Mouse (Mus musculus) cerebellum, postnatal 4 days (tissue): ENCODE measurements around the gene Rnf130.

ENCODE experiments used
- DNase-seq, 2 experiments: peaks; one replicate each; pipeline ENCODE4 v3.0.0; 2022; ENCODE audit warnings: low spot score in 2 of 2, mixed read lengths in 1 of 2

The Rnf130 gene

DNA sequence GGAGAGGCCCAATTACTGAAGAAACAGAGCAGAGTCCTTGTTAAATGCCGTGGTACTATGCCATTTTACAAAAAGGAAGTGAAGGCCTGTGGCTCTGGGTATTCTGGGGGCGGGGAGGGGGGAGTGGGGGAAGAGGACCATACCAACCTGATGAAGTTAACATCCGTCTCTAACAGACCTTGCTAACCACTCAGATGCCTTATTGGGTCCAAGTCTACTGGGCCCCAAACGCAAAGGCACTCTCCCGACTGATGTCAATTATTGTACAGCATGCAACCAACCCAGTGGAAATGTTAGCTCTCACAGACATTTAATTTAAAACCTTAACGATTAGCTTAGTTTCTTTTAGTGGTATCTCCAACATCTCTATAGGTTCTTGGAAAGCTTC lies 707 bp upstream of the Rnf130 start:
- no peak for DNase-seq

DNA sequence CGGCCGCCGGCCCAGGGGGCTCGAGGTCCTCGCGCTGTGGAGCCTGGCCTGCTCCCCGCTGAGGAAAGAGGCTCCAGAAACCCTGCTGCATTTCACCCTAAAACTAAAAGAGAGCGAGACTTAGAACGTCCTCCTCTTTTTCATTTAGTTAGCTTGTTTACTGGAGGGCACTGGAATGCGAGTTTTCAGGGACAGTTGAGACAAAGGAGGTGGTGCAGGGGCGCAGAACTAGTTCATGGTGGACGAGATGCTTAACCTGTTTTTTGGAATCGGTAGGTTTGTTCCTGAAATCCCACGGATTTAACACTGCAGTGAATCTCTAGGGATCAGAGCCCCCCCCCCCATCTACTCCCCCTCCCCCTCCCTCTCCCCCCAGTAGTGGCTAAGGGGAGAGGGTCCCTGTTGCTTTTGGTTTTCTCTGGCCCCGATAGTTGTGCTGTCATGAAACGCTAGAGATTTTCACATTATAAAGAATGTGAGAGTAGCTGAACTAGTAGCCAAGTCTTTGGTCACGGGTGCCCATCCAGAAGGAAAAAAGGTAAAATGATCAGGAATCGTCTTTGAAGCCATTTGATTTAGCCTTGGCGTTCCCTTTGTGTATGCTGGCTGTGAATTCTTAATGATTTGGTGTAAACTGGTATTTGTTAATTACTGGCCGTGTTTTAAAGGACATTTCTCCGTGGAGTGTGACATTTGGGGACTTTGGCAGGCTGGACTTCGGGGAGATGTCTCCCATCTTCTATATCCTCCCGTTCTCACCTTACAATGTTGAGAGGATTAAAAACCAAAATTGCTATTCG lies 775 bp downstream of the Rnf130 start:
- DNase-seq: no peak

DNA sequence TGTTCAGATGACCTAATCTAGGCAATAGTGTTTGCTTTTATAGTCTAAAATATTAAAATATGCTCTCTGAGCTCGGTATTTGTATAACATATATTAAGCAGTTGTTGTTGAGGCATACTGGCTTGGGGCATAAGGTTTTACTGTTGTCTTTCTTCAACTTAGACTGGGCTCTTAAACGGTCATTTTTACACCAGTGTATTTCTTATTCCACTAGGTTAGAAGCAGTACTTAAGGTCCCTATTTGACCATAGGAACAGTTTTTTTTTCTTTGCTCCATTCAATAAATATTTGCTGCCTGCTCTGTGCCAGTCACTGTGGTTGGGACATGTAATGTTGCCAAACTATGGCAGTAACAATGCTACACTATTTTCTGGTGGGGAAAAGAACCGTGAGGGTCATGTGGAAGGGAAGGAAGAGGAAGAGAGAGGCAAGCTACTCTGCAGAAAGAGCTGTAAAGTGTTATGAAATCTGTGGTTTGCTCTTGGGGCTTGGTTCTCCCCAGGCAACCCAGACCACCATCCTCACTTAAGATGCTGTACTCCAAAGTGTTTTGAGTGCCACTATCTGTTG lies 1.5 kb downstream of the Rnf130 start:
- DNase-seq: no peak

DNA sequence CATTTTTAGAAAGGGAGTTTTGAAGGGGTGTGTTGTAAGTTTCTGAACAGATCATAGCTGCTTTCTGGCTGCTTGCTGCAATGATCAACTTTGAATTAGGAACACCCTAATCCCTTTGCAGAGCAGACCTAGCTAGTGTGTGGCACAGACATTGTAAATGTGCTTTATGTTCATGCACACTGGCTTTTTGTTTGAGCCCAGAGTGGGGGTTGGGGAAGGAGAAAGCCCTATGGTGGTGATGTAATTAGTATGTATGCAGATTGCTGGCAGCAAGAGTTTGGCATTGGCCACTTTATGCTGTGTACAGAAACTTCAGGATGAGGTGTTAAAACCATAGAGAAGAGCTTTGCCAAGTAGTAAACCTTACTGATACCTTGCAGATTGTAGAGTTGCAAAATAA lies 3.3 kb downstream of the Rnf130 start:
- DNase-seq: no peak

DNA sequence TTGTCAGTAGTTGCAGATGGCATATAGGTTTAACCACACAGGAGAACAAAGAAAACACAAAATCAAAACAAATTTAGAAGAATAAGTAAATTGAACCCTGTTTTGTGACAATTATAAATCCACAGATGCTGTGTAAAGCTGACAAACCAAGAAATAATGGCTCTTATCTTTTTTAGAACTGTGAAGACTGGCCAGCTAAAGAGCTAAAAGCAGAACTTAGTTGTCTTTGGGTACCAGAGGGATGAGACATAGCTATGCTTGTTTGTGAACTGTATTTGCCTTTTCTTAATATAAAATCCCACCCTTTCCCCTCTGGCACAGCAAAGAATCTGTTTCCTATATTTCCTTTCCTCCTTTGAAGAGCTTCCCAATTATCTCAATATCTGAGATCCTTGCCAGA lies 9.0 kb downstream of the Rnf130 start:
- DNase-seq: no peak

DNA sequence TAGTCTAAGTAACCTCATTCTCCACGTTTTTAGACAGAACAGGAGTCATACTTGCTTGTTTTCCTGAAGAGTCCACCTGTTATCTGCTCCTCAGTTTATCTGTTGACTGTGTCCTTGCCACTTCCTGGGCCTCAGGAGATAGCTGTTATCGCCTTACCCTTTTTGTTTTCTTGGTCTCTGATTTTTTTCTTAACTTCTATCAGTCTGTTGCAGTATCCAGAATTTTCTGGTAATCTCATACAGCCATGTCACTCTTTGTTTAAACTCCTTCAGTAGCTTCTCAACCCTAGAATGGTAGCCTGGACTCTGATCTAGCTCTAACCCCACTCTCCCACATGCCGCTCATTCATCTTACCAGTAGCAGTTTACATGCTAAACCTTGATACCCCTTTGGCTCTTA lies 10.6 kb downstream of the Rnf130 start:
- no peak for DNase-seq

DNA sequence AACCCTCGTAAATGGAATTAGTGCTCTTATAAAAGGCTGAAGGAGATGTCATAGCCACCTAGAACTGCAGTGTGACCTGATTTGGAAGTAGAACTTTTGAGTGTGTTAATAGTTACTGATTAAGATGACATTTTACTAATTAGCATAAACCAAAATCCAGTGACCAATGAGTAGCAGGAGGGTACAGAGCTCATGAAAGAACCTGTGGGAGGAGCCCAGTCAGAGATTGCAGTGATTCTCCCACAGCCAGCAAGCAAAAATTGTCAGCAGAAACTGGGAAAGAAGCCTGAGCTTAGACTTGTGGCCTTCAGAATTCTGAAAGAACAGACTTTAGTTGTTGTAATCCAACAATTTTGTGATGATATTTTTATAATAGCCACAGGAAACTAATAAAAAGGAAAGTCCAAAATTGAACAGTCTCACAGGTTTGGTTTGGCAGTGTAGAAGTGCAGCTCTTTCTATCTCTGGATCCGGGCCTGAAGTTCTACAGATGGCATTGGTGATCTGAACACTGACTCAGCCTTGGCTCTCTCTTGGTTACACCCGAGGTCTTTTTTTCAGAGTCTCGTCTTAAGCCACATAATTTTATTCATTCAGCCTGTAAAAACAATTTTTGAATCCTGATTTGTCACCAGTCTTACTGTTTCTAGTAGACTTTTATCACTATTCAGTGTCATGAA lies 11.8 kb downstream of the Rnf130 start:
- no peak for DNase-seq

DNA sequence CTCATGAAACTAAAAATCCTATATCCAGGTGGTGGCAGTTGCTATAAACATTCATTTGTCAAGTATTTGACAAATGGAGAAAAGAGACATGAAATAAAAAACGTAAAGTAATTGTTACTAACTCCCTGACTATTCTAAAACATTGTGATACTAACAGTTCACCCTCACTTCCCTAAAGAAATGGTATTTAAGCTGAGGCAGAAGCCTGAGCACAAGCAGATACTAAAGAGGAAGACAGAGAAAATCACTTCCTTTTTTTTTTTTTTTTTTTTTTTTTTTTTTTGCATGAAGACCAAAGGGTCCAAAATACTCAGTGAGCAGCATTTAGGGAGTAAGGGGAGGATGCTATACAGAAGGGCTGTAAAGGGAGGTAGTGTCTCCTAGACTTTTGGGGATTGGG lies 13.6 kb downstream of the Rnf130 start:
- no peak for DNase-seq

DNA sequence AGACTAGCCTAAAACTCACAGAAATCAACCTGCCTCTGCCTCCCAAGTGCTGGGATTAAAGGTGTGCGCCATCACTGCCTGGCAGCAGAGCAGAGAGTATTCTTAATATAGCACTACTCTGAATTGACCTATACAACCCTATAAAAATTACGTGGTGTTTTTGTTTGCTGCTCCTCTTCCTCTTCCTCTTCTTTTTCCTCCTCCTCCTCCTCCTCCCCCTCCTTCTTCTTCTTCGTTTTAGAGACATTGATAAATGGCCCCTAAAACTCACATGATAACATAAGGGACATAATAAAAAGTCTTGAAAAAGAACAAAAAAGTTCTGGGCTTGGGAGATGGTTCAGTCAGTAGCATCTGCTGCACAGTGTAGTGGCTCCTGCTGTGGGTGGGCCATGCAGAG lies 16.0 kb downstream of the Rnf130 start:
- no peak for DNase-seq

DNA sequence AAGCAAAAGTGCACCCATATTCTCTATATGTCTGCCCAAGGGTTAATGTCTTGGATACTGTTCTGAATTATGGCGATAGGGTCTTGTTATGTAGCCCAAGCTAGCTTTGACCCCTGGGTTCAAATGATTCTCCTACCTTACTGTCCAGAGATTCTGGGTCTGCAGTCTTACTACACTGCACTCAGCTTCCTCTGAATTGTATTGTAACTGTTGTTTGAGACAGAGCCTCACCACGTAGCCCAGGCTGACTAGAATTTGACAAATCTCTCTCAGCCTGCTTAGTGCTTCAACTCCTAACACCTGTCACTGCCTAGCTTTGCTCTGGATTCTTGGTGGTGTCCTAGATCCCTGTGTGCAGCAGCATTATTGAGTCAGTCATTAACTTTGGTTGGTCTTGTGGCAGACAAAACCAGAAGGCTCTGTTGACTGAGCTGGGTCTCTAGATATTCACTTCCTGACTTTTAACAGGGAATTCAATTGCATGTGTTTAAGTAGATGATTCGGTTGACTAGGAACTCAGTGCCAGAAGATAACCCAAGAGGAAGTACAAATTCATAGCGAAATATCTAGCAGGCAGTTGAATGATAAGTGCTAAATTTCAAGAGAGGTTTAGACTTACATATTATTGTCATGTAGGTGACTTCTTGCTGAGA lies 17.3 kb downstream of the Rnf130 start:
- no peak for DNase-seq

DNA sequence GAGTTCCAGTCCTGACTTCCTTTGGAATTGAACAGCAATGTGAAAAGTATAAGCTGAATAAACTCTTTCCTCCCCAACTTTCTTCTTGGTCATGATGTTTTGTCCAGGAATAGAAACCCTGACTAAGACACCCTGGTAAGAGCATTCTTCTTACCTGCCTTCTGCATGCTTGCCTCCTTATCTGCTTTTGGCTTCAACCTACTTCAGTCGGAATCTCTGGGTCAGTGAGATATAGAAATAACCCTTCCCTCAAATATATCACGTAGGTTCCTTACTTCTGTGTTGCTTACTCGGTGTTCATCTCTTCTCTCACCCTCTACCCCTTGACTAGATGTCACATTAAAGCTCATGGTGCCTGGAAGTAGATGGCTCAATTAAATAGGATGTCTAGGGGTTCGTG lies 19.3 kb downstream of the Rnf130 start:
- DNase-seq: no peak

DNA sequence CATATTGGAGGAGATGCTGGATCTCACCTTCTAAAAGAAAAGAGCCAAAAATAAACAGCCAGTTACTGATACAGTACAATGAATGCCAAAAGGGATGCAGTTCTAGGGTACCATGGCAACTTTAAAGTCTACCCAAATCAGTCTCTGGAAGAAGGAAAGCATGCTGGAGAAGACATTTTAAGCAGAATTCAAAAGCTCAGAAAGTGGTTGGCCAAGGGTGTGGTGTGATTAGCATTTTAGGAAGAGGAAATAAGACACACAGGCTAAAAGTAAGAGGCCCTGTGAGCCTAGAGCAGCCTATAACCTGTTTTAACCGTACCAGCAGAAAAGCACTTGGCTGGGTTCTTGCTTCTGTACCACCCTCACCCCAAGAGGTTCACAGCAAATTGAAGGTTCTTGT lies 22.5 kb downstream of the Rnf130 start:
- DNase-seq: no peak

DNA sequence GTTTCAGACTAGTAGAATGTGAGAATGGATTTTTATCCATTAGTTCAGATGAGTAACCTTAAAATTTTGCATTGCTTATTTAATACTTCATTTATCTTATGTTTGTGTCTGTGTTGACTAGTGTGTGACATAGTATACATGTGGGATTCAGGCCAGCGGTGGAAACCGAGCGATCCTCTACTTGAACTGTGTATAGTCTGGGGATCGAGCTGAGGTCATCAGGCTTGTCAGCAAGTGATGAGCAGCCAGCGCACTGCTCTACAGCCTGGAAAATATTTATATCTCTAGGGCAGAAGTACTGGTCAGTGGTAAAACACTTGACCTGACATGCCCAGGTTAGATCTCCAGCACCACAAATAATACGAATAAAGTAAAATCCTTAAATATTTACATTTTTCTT lies 23.0 kb downstream of the Rnf130 start:
- no peak for DNase-seq

DNA sequence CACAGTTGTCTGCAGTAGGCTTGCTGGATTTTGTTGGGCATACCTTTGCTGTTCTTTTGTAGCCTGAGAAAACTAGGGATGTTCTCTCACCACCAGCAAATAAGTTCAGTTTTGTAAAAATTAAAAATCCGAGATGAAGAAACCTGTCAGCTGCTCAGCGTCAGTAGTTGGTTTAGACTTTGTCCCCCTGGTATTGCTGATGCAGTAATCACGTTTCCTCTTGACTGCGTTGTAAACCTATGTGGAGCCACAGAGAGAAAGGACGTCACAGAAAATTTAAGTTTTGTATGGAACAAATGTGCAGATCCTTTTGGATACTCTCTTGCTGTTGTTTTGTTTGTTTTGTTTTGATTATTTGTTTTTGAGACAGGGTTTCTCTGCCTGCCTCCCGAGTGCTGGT lies 25.2 kb downstream of the Rnf130 start:
- DNase-seq: no peak

DNA sequence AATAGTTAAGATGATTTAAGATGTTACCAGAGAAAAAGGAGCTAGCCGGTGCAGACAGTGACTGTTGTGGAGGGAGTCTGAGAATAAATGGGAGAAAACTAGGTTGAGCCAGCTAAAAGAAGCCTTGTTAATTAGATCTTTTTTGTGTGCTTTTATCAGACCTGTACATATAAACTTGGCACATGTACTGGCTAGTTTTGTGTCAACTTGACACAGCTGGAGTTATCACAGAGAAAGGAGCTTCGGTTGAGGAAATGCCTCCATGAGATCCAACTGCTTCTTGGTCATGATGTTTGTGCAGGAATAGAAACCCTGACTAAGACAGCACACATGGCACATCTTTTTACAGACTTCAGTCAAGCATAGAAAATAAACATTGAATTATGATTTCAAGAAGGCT lies 32.6 kb downstream of the Rnf130 start:
- DNase-seq: no peak

DNA sequence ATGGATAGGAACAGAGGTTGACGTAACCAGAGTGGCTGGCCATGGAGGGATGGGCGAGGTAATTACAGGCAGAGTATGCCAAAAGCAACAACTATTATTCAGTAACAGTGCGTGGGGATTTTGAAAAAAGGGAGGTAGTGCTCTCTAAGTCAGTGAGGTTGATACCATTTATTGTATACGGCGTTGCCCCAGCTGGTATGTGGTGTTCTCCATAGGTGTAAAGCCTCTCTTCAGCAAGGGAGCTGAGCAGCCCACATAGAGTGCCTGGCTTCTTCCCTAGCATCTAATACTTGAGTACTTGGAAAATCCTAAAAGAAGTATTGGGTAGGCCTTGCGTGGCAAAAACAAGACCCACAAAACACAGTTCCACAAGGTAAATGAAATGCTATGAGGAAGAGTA lies 33.1 kb downstream of the Rnf130 start:
- no peak for DNase-seq

DNA sequence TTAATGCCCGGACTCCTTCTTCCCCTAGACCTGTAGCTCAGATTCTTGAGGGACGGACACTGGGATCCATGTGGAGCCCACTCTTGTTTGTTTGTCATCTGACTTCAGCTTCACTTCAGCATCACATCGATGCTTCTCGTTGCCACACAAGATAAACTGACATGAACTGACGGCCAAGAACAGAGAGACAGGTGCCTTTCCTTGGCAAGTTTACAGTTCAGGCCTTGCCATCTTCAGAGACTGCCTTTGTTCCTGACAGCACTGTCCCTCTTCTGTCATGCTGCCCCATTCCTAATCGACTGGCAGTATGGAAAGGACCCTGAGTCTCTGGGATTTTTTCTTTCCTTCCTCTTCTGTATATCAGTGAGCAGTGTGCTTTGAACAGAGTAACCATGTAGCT lies 33.9 kb downstream of the Rnf130 start:
- DNase-seq: no peak

DNA sequence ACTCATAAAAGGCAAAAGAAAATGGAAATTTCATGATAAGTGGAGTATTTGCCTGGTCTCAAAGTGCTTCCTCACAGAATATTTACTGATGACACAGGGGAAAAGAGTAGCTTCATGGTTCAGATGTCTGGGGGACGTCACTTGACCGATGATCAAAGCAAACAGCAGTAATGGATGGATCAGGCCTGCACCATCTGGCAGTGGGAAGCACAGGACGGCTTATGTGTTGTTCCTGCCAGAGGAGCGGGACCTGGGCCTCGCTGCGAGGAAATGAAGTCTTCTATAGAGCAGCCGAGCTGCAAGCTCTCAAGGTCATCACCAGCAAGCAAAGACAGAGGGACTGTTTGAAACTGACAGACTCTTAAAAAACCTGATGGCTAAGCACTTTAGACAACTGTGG lies 37.0 kb downstream of the Rnf130 start:
- peak in 1 of 2 experiments; percentile 7 for DNase-seq

DNA sequence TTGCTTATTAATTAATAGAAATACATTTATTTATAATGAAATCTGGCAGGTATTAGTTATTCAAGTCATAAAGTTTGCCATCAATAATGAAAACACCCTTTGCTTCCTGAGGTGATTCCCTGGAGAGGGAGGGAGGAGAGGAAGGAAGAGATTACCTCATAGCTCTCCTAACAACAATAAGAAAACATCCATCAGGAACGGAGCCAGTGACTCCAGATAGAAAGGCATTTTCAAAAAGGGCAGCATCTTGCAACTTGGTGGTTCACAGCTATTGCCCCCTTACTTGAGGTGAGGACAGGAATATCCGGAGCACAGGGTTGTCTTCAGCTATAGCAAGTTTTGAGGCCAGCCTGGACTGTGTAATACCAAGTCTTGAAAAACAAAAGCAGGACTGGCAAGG lies 40.9 kb downstream of the Rnf130 start:
- DNase-seq: no peak

DNA sequence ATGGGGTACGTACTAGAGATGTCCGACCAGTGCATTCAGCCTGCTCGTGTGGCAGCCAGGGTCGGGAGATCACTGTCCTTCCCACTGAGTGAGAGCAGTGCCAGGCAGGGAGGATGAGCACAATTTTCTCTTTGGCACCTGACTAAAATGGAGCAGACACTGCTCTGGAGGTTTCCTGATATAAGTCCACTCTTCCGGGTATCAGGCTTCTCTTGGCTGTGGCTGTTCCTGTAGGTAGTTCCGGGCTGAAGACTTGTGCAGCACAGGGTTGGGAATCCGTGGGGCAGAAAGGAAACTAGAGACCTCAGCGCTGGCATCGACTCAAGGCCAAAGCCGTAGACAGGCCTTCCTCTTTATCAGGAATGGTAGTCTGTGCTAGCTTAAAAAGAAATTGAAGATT lies 48.7 kb downstream of the Rnf130 start:
- DNase-seq: no peak

DNA sequence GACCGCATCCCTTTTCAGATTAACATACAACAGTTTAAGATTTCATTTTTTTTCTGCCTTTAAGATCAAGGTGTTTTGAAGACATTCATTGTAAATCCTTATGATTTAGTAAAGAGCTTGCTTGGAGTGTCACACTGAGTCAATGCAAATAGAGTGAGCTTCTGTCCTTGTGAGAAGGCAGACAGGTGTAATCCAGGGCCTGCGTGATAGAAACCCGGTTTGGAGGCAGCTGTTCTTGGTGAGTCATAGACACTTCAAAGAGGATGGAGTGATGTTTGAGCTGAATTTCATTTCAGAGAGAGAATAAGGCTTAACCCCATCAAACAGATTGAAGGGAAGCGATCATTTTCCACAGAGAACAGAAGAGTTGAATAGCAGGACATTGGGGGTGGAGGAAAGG lies 51.6 kb downstream of the Rnf130 start:
- no peak for DNase-seq

DNA sequence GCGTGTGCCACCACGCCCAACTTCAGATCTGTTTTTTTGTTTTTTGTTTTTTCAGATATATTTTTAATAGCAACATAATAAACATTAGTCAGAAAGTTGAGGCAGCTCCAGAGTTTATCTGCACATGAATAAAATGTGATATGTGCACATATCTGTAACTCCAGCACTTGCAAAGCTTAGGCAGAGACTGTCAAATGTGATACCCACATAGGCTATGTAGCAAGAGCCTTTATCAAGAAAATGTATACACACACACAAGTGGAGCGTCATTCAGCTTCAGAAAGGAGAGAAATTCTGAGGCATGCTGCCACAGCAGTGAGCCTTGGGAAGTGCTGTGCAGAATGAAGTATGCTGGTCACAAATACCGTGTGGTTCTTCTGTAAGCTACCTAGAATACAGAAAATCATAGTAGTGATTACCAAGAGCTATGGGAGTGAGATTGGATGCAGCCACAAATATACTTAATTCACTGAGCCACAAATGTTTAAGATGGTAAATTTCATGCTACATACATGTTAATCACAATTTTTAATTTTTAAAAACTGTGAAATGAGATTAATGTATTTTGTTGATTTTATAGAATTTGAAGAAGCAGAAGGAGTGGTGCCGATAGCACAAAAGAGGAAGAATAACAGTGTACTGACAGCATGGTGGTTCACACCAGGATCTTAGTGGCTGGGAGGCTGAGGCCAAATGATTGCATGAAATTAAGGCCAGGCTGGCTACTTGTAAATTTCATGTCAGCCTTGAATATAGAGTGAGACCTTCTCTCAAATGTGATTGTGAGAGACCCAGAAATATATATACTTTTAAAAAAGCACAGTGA lies 56.4 kb downstream of the Rnf130 start:
- DNase-seq: no peak
